9 mouse cellular contexts compared by ENCODE assay signal in genomic region chr1:134674312-134674711, GRCm38 (mm10). TPM values are rescaled to one million over a fixed set of nuclear protein-coding genes. Genes with fewer than 3 reads are reported as not detected.
DNase-seq lines count a peak whose midpoint lies in the region; ATAC-seq and TF ChIP-seq lines count a peak whose summit lies in the region.
"Had no signal": no experiment of that assay in that cellular context is flagged by ENCODE, and none has a peak within 500 bp of the region (broad histone marks: within the 10 kb centered on the region; RNA-seq: fewer than 3 reads in every experiment).

No protein-coding gene starts in this region.

- no peak overlapping the region for H3K27ac ChIP-seq in liver, postnatal 0 days (ENCODE audit: low read depth)
- no peak overlapping the region for H3K27ac ChIP-seq in forebrain, embryonic 10.5 days

- DNase-seq in embryo, embryonic 9.5 days (ENCODE audit: extremely low spot score), result peak; percentile 15
- DNase-seq in embryo, embryonic 10.5 days (ENCODE audit: low spot score), result no peak
- DNase-seq in A20 (ENCODE audit: low read depth, low spot score), result peak; percentile 49
- DNase-seq in adrenal gland, postnatal 14 days, result peak; percentile 45
- DNase-seq in liver, postnatal 0 days, result peak; percentile 66
- DNase-seq in forebrain, embryonic 10.5 days (ENCODE audit: extremely low spot score, low spot score), result no peak
- no peak for DNase-seq in layer of hippocampus, adult 9-10 months (ENCODE audit: low spot score)
- no peak for DNase-seq in urinary bladder, postnatal 36 days (ENCODE audit: low spot score in 2 of 2)
- DNase-seq: left cerebral cortex, postnatal 4 days had no signal

- no peaks in the 10 kb centered on the region for H3K36me3 ChIP-seq in liver, postnatal 0 days (replicated peaks; ENCODE audit: insufficient read depth, low read length)
- no peaks in the 10 kb centered on the region for H3K36me3 ChIP-seq in forebrain, embryonic 10.5 days (replicated peaks)

- H3K4me2 ChIP-seq in liver, postnatal 0 days (ENCODE audit: low read depth, low read length), result no peak overlapping the region

- no peak for TF ChIP-seq EP300 in liver, postnatal 0 days (IDR thresholded peaks at IDR 0.05; ENCODE audit: low read depth)

- 6% methylated on average over 1 of the region's 1 CpGs for WGBS in liver, postnatal 0 days (ENCODE audit: insufficient replicate concordance)
- WGBS in forebrain, embryonic 10.5 days, result 15% methylated on average over 1 of the region's 1 CpGs

- peak; percentile 75 for TF ChIP-seq CTCF in liver, postnatal 0 days (IDR thresholded peaks at IDR 0.05; ENCODE audit: low read depth)

- H3K27me3 ChIP-seq in liver, postnatal 0 days (ENCODE audit: insufficient read depth, low read length), result no peaks in the 10 kb centered on the region
- peaks cover 4% of the 10 kb centered on the region; the same call in 1 of the 2 replicates for H3K27me3 ChIP-seq in forebrain, embryonic 10.5 days (ENCODE audit: poor library complexity, severe bottlenecking)

- H3K9me3 ChIP-seq in liver, postnatal 0 days (ENCODE audit: low read length), result no peaks in the 10 kb centered on the region
- H3K9me3 ChIP-seq in forebrain, embryonic 10.5 days, result no peaks in the 10 kb centered on the region

- H3K4me3 ChIP-seq in liver, postnatal 0 days (ENCODE audit: low read depth, low read length), result no peak overlapping the region
- H3K4me3 ChIP-seq in forebrain, embryonic 10.5 days, result no peak overlapping the region

- H3K4me1 ChIP-seq in liver, postnatal 0 days (ENCODE audit: insufficient read depth), result no peaks in the 10 kb centered on the region
- H3K4me1 ChIP-seq in forebrain, embryonic 10.5 days, result no peaks in the 10 kb centered on the region; the same call in 1 of the 2 replicates

- no peak for ATAC-seq in liver, postnatal 0 days

- H3K9ac ChIP-seq in liver, postnatal 0 days (replicated peaks), result no peak overlapping the region

RNA-seq across cellular contexts. Expression of gene Syt2, which starts 27.8 kb away (rescaled TPM):
- 0.59 and 2.7 TPM in 2 replicates for total RNA-seq in adrenal gland, postnatal 14 days (2021)
- polyA plus RNA-seq in liver, postnatal 0 days (2015; fragmentation: Nextera tagmentation; extraction: Ambion mirVana), result not detected in 2 replicates
- polyA plus RNA-seq in forebrain, embryonic 10.5 days (2016; fragmentation: Nextera tagmentation; extraction: Ambion mirVana), result 0.75 and 0.95 TPM in 2 replicates

Comparison
In these comparisons a context has a peak if more than half of its experiments do, and no peak if none do; other contexts are left out.
1. DNase-seq: peak in embryo, embryonic 9.5 days (single experiment), A20 (single experiment), adrenal gland, postnatal 14 days (single experiment) and liver, postnatal 0 days (single experiment); none in embryo, embryonic 10.5 days (single experiment), forebrain, embryonic 10.5 days (single experiment), layer of hippocampus, adult 9-10 months (single experiment) and urinary bladder, postnatal 36 days (0 of 2).